Mouse (Mus musculus): ENCODE measurements at regions not wholly inside any gene's neighbourhood (a gene's known extent, or its start where the extent isn't known, plus 50 kb on each side); places are given as distances from the start of the nearest gene placed in this dataset.
"Not testable (repeated sequence)": the region's sequence is repeated elsewhere in the genome, so short reads cannot be mapped to it uniquely, and the experiment has no call there.

DNA sequence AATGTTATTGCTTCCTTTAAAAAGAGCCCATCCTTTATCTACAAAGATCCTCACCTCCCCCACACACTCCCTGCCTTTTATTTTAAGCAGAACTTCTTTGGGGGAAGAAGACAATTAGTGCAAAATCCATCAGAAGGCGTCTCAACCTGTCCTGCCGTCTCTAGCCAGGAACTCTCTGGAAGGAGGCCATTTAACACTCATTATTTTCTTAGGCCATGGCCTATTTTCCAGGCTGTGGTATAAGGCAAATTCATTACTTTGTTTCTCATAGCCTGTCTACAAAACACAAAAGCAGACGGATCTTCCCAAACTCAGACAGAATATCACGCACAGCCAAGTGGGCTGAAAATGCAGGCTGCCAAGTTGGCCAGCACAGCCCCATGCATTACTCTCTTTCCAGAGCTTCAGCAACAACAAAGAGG lies 159.0 kb upstream of the Gm11146 start:
- H3K9me3 ChIP-seq: no peaks in the 10 kb centered on the region
- no peak overlapping the region for H3K4me3 ChIP-seq
- no peaks in the 10 kb centered on the region for H3K36me3 ChIP-seq (replicated peaks)
- no peak for DNase-seq (ENCODE audit: extremely low spot score, low spot score)
- 91% methylated on average over 4 of the region's 4 CpGs for WGBS
- H3K4me1 ChIP-seq: no peaks in the 10 kb centered on the region
- H3K27me3 ChIP-seq (ENCODE audit: poor library complexity, severe bottlenecking): no peaks in the 10 kb centered on the region
- H3K27ac ChIP-seq: no peak overlapping the region

DNA sequence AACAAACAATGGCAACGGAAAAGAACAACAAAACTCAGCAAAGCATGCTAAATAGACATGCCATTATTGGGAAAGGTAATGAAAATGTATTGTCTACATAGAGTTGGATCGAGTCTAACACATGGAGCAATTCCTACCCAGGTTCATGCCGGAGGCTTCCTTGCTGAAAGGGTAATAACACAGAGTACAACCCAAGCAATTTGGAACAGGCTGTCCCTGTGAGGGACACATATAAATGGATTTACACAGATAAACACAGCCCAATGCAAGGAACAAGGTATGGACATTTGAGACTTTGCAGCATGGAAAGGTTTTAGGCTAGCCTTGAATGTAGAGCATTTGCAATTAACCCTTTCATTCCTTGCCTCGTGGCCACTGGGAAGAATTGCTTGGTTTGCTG lies 158.6 kb upstream of the Gm11146 start:
- 88% methylated on average over 4 of the region's 4 CpGs for WGBS
- Histone ChIP-seq H3K4me1 (no peaks in the 10 kb centered on the region), H3K4me3 (no peak overlapping the region), H3K27ac (no peak overlapping the region), H3K27me3 (ENCODE audit: poor library complexity, severe bottlenecking) (no peaks in the 10 kb centered on the region), H3K36me3 (replicated peaks) (no peaks in the 10 kb centered on the region), H3K9me3 (no peaks in the 10 kb centered on the region)
- no peak for DNase-seq (ENCODE audit: extremely low spot score, low spot score)

DNA sequence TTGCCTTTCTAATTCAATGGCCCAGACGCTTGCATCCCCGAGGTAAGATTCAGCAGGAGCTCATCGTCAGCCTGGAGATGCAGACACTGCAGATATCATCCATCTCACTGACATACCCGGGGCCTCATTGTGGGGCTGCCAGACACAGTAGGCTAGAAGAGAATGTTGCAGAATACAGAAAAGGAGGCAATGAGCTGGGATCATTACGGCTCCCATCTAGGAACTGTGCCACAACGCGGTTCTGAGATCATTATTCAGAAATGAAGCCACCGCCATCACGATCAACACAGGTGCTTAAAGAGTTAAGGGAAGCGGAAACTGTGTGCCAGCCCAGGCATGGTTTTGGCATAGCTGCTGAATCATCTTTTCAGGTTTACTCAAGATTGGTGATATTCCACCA lies 158.1 kb upstream of the Gm11146 start:
- Histone ChIP-seq H3K4me1 (no peaks in the 10 kb centered on the region), H3K4me3 (no peak overlapping the region), H3K36me3 (replicated peaks) (no peaks in the 10 kb centered on the region), H3K9me3 (no peaks in the 10 kb centered on the region), H3K27ac (no peak overlapping the region), H3K27me3 (ENCODE audit: poor library complexity, severe bottlenecking) (no peaks in the 10 kb centered on the region)
- WGBS: 90% methylated on average over 10 of the region's 10 CpGs
- DNase-seq (ENCODE audit: extremely low spot score, low spot score): no peak

DNA sequence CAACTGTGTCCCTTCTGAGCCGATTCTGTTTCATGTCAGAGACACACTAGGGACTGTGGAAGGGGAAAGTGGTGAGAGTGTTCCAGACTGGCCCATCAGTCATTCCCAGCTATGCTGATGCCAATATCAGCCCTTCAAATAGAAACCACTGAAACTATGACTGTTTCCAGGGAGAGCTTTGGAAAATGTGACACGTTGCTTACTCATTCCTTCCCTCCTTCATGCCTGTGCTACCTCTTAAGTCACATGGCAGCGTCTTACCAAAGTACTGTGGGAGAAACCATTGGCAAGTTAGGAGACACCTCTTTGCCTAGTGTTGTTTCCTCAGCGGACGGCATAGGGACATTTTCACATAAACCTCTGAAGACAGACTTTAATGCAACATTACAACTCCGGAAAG lies 153.0 kb upstream of the Gm11146 start:
- Histone ChIP-seq H3K27me3 (ENCODE audit: poor library complexity, severe bottlenecking) (no peaks in the 10 kb centered on the region), H3K9me3 (no peaks in the 10 kb centered on the region), H3K27ac (no peak overlapping the region), H3K4me1 (no peaks in the 10 kb centered on the region), H3K4me3 (no peak overlapping the region), H3K36me3 (replicated peaks) (no peaks in the 10 kb centered on the region)
- DNase-seq (ENCODE audit: extremely low spot score, low spot score): no peak
- 90% methylated on average over 6 of the region's 6 CpGs for WGBS

DNA sequence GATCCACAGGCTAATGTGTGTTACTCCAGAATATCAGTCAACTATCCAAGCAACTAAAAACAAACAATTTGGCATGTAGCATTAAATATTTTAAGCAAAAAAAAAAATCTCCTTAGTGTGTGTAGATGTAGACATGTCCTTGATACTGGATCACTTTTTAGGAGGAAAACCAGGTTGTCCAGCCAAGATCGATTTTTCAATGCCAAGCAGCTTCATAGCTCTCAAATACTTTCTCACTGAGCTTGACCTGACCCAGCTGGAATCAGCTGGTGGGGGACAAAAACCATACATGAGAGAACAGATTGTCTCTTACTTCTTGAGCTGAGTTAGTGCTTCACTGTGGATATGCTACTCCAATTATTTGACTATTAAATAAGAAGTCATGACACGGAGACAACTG lies 147.6 kb upstream of the Gm11146 start:
- H3K27me3 ChIP-seq (ENCODE audit: poor library complexity, severe bottlenecking): no peaks in the 10 kb centered on the region
- H3K27ac ChIP-seq: no peak overlapping the region
- WGBS: 93% methylated on average over 2 of the region's 2 CpGs
- H3K4me3 ChIP-seq: no peak overlapping the region
- H3K4me1 ChIP-seq: no peaks in the 10 kb centered on the region
- no peak for DNase-seq (ENCODE audit: extremely low spot score, low spot score)
- H3K9me3 ChIP-seq: no peaks in the 10 kb centered on the region
- H3K36me3 ChIP-seq (replicated peaks): no peaks in the 10 kb centered on the region

DNA sequence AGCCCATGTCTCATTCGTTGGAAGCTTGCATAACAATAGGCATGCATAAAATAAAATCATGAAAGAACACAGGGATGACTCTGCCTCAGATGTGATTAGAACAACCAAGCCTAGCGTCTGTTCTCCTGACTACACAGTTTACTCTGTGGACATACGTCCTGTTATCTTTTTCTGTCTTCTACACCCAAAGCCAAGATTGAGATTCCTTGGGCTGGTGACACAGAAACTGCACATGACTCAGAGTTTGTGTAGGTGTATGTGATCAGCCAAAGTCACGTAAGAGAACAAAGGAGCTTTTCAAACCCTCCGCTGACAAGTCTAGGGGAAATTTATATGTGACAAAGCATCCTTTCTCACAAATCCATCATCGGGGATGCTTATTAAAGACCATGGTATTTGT lies 141.9 kb upstream of the Gm11146 start:
- H3K4me3 ChIP-seq: no peak overlapping the region
- no peaks in the 10 kb centered on the region for H3K4me1 ChIP-seq
- H3K36me3 ChIP-seq (replicated peaks): no peaks in the 10 kb centered on the region
- no peaks in the 10 kb centered on the region for H3K9me3 ChIP-seq
- WGBS: 88% methylated on average over 6 of the region's 6 CpGs
- no peak overlapping the region for H3K27ac ChIP-seq
- no peak for DNase-seq (ENCODE audit: extremely low spot score, low spot score)
- no peaks in the 10 kb centered on the region for H3K27me3 ChIP-seq (ENCODE audit: poor library complexity, severe bottlenecking)

- WGBS: 96% methylated on average over 1 of the region's 1 CpGs
- DNase-seq (ENCODE audit: extremely low spot score, low spot score): no peak
Measured at GRCm38 (mm10) chr16:77738821-77739220, 136.9 kb upstream of the Gm11146 start.

GRCm38 (mm10) chr16:77719377-77719776 lies 117.5 kb upstream of the Gm11146 start:
- Histone ChIP-seq H3K4me1 (no peaks in the 10 kb centered on the region), H3K9me3 (peaks cover 10% of the 10 kb centered on the region), H3K4me3 (no peak overlapping the region), H3K36me3 (replicated peaks) (no peaks in the 10 kb centered on the region), H3K27me3 (ENCODE audit: poor library complexity, severe bottlenecking) (no peaks in the 10 kb centered on the region), H3K27ac (no peak overlapping the region)
- DNase-seq (ENCODE audit: extremely low spot score, low spot score): no peak
- 90% methylated on average over 2 of the region's 2 CpGs for WGBS

More at GRCm38 (mm10) chr16:77738821-77739220, 136.9 kb upstream of the Gm11146 start:
- no peaks in the 10 kb centered on the region for H3K9me3 ChIP-seq
- no peaks in the 10 kb centered on the region for H3K36me3 ChIP-seq (replicated peaks)
- H3K4me3 ChIP-seq: no peak overlapping the region
- no peak overlapping the region for H3K27ac ChIP-seq
- H3K4me1 ChIP-seq: no peaks in the 10 kb centered on the region
- H3K27me3 ChIP-seq (ENCODE audit: poor library complexity, severe bottlenecking): no peaks in the 10 kb centered on the region

- 94% methylated on average over 3 of the region's 3 CpGs for WGBS
- H3K36me3 ChIP-seq (replicated peaks); H3K27me3 ChIP-seq (ENCODE audit: poor library complexity, severe bottlenecking); H3K4me1 ChIP-seq; DNase-seq (ENCODE audit: extremely low spot score, low spot score); H3K27ac ChIP-seq; H3K4me3 ChIP-seq: not testable (repeated sequence)
- H3K9me3 ChIP-seq: peaks cover 10% of the 10 kb centered on the region
Measured at GRCm38 (mm10) chr16:77717766-77718165, 115.9 kb upstream of the Gm11146 start.

DNA sequence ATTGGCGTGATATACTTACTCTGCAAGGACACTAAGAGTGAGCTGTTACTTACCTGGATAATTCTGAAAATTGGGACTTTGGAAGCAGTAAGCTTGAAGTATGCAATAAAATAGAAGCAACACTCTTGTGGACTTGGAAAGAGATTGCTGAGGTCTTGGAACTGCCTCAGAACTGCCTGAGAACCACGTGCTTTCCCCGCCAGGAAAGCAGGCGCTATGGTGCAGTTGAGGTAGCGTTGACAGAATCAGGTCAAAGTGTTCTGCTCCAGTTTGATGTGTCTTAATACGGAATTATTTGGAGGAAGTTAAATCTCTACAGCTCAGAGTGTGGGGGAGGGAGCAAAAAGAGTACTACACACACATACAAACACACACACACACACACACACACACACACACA lies 102.8 kb upstream of the Gm11146 start:
- H3K27me3 ChIP-seq (ENCODE audit: poor library complexity, severe bottlenecking): no peaks in the 10 kb centered on the region
- H3K36me3 ChIP-seq (replicated peaks): no peaks in the 10 kb centered on the region
- no peak overlapping the region for H3K27ac ChIP-seq
- DNase-seq (ENCODE audit: extremely low spot score, low spot score): no peak
- WGBS: 93% methylated on average over 6 of the region's 6 CpGs
- H3K9me3 ChIP-seq: no peaks in the 10 kb centered on the region
- H3K4me3 ChIP-seq: no peak overlapping the region
- H3K4me1 ChIP-seq: no peaks in the 10 kb centered on the region

DNA sequence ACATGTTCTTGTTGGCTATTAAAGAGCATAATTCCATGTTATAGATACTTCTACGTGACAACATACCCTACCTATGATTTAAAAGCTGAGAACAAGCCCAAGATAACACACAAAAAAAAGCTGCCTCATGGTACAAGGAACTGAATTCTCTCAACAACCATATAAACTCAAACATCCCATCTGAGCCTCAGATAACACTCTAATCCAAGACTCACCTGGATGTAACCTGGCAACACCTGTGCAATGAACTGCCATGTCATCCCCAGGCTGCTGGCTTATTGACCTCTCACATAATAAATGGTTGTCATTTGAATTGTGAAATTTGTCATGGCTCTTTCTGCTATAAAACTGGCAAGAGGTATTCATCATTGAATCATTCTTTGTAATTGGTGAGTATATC lies 93.5 kb upstream of the Gm11146 start:
- WGBS: 83% methylated on average over 1 of the region's 1 CpGs
- Histone ChIP-seq H3K36me3 (replicated peaks) (no peaks in the 10 kb centered on the region), H3K9me3 (no peaks in the 10 kb centered on the region), H3K4me3 (no peak overlapping the region), H3K27ac (no peak overlapping the region), H3K4me1 (no peaks in the 10 kb centered on the region), H3K27me3 (ENCODE audit: poor library complexity, severe bottlenecking) (no peaks in the 10 kb centered on the region)
- DNase-seq (ENCODE audit: extremely low spot score, low spot score): no peak

- H3K9me3 ChIP-seq: no peaks in the 10 kb centered on the region
- H3K36me3 ChIP-seq (replicated peaks): no peaks in the 10 kb centered on the region
- no peaks in the 10 kb centered on the region for H3K27me3 ChIP-seq (ENCODE audit: poor library complexity, severe bottlenecking)
- no peak overlapping the region for H3K4me3 ChIP-seq
- peaks cover 7% of the 10 kb centered on the region for H3K4me1 ChIP-seq
- DNase-seq (ENCODE audit: extremely low spot score, low spot score): no peak
- H3K27ac ChIP-seq: no peak overlapping the region
- WGBS: 88% methylated on average over 4 of the region's 4 CpGs
Measured at GRCm38 (mm10) chr16:77687056-77687839, 85.4 kb upstream of the Gm11146 start.

- H3K27ac ChIP-seq: 0 out of 2 replicates have a peak overlapping the region, but pooled peaks have one; percentile 41
- H3K36me3 ChIP-seq (replicated peaks): no peaks in the 10 kb centered on the region
- H3K27me3 ChIP-seq (ENCODE audit: poor library complexity, severe bottlenecking): no peaks in the 10 kb centered on the region
- WGBS: 93% methylated on average over 5 of the region's 5 CpGs
- H3K9me3 ChIP-seq: no peaks in the 10 kb centered on the region
- H3K4me3 ChIP-seq: no peak overlapping the region
- peaks cover 7% of the 10 kb centered on the region for H3K4me1 ChIP-seq
- DNase-seq (ENCODE audit: extremely low spot score, low spot score): no peak
Measured at GRCm38 (mm10) chr16:77685651-77686190, 83.8 kb upstream of the Gm11146 start.

Measured in forebrain, embryonic 10.5 days (tissue).